Mouse (Mus musculus): ENCODE measurements at regions not wholly inside any gene's neighbourhood (a gene's known extent, or its start where the extent isn't known, plus 50 kb on each side); places are given as distances from the start of the nearest gene placed in this dataset.

GRCm38 (mm10) chr7:53482150-53482837, 1353.0 kb upstream of the Luzp2 start:
- DNase-seq (ENCODE audit: extremely low spot score, low read depth, low spot score), result no peak

GRCm38 (mm10) chr7:53486126-53486525, 1349.2 kb upstream of the Luzp2 start:
- DNase-seq (ENCODE audit: extremely low spot score, low read depth, low spot score), result peak; percentile 14

- no peak for DNase-seq (ENCODE audit: extremely low spot score, low read depth, low spot score)
Measured at GRCm38 (mm10) chr7:53522195-53522917, 1312.9 kb upstream of the Luzp2 start.
